Mouse (Mus musculus): ENCODE measurements at regions not wholly inside any gene's neighbourhood (a gene's known extent, or its start where the extent isn't known, plus 50 kb on each side); places are given as distances from the start of the nearest gene placed in this dataset.

DNA sequence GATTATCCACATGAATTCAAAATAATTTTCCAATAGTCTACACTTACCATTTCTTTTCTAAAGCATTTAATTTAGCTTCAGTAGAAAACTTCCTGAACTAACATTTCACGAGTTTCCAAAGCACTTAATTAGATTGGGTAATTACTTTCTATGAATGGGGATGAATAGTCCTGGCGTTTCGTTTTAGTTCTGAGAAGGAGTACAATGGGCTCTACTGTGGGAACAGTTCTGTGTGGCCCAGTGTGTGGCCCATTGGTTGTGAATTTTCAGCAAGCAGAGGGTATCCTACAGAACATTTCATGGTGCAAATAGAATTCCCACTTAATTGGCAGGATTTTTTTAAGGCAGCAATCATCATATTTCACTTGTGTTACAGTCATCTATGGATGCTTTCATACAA, 95.5 kb downstream of the 1700017N19Rik start:
- in situ Hi-C loops (cut with MboI, MseI): no loop called here

GRCm38 (mm10) chr10:100695944-100696343, 105.7 kb downstream of the 1700017N19Rik start:
- in situ Hi-C loops (cut with MboI, MseI): no loop called here

DNA sequence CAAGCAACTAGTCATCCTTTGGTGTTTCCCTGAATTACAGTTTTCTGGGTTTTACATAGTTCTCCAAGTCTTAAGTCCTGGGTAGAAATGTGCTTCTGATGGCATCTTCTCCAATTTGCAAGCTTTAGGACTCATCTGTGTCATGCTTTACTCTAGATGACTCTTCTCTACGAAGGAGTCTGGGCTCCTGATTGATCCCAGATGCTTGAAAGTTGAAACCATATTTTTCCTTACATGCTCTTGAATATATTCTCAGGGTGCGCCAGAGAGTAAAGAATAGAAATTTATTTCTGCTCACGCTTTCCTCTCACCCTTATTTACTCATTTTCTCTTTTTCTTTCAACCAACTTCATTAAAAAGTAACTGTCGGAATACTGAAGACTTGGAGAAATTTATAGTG, 108.9 kb downstream of the 1700017N19Rik start:
- in situ Hi-C loops (cut with MboI, MseI): no loop called here

DNA sequence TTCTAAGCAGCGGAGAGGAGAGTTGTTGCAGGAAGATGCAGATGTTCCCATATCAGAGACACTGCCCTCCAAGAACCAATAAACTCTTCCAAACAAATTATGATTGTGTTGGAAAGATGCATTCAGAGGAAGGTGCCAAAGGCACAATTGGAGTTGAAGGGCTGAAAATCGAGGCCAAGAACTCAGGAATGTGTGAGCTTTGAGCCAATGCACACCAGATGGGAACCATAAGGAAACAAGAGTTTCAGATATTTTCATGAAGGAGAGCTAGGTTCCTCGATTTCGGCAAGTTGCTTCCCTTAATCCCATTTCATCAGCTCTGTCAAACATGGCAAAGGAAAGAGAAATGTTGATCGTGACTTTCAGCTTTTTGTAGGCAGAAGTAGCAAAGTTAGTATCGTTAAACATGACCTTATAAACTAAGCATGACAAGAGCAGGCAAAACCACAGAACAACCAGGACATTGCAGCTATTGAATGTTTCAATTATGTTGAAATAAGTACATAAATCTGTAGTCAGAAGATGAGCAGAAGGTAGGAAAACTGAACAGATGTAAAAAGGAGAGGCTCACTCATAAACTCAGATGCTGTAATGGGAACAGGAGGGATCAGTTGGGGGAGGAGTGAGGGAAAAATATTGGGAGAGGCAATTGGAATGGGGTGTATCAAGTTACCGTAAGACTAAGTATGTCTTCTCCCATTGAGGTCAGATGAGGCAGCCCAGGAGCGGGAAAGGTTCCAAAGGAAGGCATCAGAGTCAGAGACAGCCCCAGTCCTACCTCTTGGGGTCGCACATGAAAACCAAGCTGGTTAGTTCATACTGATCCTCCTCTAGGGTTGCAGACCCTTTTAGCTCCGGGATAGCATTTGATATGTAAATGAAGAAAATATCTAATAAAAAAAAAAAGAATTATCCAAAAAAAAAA, 110.3 kb downstream of the 1700017N19Rik start:
- in situ Hi-C loops (cut with MboI, MseI): no loop called here

DNA sequence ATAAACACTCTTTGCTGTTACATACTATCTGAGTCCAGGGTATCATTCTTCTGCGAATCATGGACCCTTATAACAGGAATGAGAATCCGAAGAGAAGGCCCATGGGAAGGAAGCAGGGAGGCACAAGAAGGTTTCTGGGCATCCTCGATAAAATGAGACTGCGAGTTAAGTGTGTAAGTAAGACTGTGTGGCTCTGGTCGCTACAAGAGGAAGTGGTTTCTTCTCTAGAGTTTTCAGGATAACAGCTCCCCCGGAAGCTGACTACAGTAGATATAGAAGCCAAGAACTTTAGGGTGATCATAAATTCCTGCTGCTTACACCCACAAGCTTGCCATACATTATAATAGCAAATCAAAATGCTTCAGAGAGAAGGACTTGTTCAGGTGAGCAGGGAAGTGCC, 111.7 kb downstream of the 1700017N19Rik start:
- in situ Hi-C loops (cut with MboI, MseI): no loop called here

DNA sequence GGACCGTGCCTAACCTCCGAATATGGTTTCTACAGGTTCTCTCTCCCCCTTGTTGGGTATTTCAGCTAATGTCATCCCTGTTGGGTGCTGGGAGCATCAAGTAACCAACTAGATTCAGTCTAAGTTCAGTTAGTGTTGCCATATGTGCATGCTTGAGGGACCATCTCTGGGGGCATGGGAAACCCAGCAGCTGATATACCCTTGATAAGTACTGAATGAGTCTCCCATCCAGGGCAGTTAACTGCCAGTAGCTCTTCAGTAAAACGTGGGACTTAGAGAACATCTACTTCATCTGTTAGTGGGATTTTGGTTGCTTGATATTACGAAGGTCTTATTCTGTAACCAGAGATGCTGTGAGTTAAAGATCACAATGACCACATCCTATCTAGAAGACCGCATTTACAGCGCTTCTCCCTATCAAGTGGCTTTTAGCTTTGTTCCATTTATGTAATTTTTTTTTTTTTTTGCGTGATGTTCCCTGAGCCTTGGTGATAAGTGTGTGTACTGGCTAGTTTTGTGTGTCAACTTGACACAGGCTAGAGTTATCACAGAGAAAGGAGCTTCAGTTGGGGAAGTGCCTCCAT, 125.9 kb downstream of the 1700017N19Rik start:
- in situ Hi-C loops (cut with MboI, MseI): no loop called here

DNA sequence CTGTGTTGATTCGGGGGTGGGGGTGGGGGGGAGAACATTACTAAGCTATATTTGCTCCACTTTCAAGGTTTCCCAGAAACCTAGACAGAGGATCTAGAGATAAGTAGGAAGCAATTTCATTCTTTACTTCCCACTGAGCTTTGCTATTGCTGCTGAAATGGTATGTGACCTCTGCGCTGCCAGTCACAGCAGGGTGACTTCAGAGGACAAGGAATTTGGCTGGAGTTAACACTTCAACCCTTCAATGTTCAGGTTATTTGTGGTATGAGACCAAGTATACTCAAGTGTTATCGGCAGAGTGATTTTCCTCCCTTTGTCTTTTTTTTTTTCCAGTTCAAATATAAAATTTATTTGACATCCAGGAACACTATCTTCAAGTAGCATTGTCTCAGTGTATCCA, 128.3 kb downstream of the 1700017N19Rik start:
- in situ Hi-C loops (cut with MboI, MseI): no loop called here

DNA sequence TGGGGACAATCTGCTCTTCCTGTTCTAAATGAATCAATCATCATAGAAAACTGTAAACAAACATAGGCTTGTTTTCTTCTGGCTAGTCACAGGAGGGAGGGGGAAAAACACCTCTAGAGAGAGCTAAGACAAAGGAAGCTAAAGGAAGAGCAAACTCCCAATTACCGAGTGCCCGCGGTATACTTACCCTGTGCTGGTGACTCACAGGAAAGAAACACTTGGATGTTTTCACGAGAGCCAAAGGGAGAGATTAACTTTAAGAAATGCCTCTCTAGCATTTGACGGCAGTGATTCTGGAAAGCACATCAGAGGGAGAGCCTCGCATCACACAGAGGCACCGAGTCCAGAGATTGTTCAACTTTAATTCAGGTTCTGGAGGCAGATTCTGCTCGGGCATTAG, 151.0 kb downstream of the 1700017N19Rik start:
- in situ Hi-C loops (cut with MboI, MseI): loop anchor here (5.0 to 25.0 kb wide), 2 partner anchors 1696 to 1701 kb away; no protein-coding TSS in a partner anchor

- in situ Hi-C loops (cut with MboI, MseI): loop anchor here (5.0 to 25.0 kb wide), 2 partner anchors 1695 to 1700 kb away; no protein-coding TSS in a partner anchor
These were observed 151.8 kb downstream of the 1700017N19Rik start for GRCm38 (mm10) chr10:100742065-100742464.

DNA sequence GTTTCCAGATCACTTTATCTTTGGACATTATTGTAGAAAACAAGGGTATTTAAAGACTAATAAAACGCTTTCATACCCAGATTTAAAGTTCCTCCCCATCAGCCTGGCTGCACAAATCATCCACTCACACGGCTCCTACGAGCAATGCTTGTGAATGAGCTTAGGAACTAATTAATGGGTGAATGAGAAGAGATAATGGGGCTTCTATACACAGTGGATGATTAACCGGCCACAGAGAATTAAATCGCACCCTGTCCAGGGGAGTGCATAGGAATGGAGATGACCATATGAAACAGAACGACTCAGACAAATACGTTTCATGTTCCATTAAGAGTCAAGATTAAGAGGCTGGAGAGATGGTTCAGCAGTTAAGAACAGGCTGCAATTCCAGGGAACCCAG, 155.9 kb downstream of the 1700017N19Rik start:
- in situ Hi-C loops (cut with MboI, MseI): loop anchor here in 1 of 2 experiments (25.0 kb wide), 1 partner anchor 1691 kb away; no protein-coding TSS in a partner anchor

DNA sequence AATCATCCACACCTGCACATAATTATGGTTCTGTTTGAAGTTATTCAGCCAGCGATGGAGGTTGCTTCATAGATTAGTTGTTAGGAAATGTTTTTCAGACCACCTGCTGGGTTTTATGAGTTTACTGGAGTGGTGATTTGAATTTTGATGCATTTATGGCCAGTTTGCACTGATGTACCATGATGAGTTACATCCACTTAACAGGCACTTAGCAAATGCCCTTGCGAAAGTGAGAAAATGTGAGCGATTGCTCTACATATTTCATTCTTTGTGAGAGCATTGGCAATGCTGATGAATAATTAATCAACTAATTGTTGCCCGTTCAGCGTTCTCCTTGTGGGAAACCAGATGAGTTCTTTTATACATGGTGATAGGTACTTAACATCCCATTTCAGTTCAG, 164.7 kb downstream of the 1700017N19Rik start:
- in situ Hi-C loops (cut with MboI, MseI): no loop called here

DNA sequence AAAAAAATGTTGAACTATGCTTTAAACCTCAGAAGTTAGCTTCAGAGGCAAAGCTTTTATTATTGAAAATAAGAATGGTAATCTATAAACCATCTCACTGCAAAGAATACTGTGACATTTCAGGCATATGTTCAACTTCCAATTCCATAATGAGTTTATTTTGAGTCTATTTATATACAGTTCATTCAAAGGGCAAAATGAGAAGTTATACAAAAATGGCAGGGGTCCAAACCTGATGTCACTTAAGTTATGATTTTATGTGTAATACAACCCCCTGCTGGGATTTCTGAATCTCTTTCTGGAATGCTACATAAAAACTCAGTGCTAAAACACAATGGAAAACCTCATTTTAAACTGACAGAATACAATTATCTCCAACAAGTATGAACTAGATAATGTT, 184.0 kb downstream of the 1700017N19Rik start:
- in situ Hi-C loops (cut with MboI, MseI): no loop called here

DNA sequence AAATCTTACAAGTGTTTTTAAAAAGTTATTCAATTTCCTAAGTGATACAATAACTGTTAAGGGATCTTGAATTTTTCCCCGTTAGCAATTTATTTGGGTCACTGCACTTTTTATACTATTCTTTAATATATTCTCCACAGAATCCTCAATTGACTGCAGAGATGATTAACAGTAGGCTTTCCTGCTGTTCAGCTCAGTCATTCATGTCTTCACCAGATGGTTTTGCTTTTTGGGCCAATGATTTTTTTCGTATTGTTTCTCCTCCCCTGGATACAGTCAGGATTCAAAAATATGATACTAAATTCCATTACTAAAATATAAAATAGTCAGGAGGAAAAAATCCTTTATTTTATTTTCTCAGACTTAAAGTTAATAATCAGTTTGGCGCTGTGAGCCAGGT, 201.9 kb downstream of the 1700017N19Rik start:
- in situ Hi-C loops (cut with MboI, MseI): no loop called here

- in situ Hi-C loops (cut with MboI, MseI): no loop called here
These were observed 202.3 kb downstream of the 1700017N19Rik start for GRCm38 (mm10) chr10:100792569-100792968.

DNA sequence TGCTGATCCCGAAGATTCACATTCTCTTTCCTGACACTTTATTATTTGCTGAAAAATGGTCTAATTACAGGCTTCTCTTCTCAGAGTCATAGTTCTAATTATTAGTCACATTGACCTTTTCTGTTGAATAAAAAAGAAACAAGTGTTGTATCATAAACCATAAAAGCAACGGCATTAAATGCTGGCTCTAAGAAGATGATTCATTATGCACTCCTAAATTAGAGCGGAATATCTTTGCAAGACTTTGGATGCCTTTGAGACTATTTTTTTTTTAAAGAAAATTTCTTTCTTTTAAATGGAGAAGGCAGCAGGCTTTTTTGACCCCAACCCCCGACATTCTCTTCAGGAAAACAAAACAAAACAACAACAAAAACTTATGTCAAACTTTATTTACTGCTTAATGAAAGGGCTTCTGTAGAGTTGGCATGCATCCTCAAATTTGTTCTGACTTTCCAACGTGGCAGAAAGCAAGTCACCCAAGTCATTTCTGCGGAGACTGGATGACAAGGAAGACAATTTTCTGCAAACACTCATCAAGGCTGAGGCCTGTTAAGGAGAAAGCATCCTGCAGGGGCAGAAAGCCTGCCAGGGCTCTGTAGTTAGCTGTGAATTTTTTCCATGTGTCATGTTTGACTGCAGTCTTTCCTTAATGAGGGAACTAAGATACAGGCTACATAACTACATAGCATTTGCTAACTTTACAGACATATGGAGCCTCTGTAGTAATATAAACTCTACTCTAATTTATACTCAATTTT, 205.1 kb downstream of the 1700017N19Rik start:
- in situ Hi-C loops (cut with MboI, MseI): no loop called here

DNA sequence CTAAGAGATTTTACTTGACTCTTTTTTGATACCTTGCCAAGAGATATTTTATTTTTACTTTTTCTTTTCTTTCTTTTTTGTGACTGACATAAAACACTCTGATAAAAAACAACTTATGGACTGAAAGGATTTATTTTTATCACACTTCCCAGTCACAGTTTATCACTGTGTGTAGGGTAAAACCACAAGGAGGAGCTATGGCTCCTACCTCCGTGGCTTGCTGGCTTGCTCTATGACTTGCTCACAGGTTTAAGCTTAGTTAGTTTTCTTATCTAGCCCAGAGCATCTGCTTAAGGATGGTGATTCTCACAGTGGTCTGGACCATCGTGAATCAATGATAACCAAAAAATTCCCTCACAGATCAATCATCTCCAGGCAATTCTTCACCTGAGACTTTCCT, 221.4 kb downstream of the 1700017N19Rik start:
- in situ Hi-C loops (cut with MboI, MseI): no loop called here

- in situ Hi-C loops (cut with MboI, MseI): no loop called here
These were observed 244.5 kb downstream of the 1700017N19Rik start for GRCm38 (mm10) chr10:100834794-100835193.

DNA sequence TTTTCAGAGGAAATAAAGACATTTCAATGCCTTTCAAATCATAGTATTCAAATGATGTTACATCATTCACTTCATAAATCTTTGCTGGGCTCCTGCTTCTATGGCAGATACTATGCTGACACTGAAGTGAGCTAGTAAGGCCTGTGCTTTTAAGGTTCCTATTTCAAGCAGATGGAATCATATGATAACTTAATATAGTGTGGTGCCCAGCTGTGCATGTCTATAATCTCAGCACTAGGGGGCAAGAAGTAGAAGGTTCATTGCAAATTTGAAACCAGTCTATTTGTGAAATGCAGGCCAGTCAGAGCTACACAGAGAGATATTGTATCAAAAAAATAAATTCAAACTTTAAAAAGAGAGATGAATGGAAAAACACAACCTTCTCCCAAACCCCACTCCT, 262.9 kb downstream of the 1700017N19Rik start:
- in situ Hi-C loops (cut with MboI, MseI): no loop called here

DNA sequence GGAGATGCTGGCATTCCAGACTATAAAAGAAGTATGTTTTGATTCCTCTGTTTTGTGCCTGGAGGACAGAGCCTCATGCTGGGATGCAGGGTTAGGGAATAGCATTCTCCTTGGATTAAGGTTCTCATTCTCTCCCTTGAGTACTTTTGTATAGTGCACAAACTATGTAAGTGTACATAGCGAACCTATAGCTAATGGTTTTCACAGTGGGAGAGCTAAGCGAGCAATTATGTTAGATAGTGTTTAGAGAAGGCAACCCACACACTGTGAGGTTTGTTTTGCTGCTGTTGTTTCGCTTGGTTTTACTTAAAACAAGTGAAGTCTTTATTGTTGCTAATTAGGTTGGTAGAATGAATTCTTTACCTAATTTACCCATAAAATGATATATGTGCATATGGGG, 266.2 kb downstream of the 1700017N19Rik start:
- in situ Hi-C loops (cut with MboI, MseI): no loop called here

- in situ Hi-C loops (cut with MboI, MseI): no loop called here
These were observed 275.4 kb downstream of the 1700017N19Rik start for GRCm38 (mm10) chr10:100865501-100866181.

DNA sequence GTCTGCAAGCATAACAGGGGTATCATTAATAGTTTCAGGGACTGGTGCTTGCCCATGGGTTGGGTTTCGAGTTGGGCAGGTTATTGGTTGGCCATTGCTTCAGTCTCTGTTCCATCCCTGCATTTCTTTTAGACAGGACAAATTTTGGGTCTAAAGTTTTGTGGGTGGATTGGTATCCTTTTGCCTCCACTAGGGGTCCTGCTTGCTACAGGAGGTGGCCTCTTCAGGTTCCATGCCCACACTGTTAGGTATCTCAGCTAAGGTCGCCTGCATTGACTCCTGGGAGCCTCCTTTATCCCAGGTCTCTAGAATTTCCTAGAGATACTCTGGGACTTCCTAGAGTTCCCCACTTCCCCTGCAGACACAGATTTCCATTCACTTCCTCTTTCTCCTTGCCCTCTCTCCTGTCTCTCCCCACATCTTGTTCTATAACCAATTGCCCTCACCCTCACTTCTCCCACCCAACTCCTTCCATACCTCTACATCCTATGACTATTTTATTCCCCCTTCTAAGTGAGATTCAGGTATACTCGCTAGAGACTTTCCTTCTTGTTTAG, 278.2 kb downstream of the 1700017N19Rik start:
- in situ Hi-C loops (cut with MboI, MseI): no loop called here

Data from T-helper 17 cell (primary cell).